Mouse (Mus musculus) midbrain, embryonic 15.5 days (tissue): ENCODE measurements around the gene Sh3bgr. TPM values are rescaled to one million over a fixed set of nuclear protein-coding genes. Genes with fewer than 3 reads are reported as not detected.

ENCODE experiments used
- ATAC-seq: fragments of 200-750 bp; cut with Nextera tagmentation; replicated peaks from 2 replicates; pipeline ENCODE4 v1.8.0; 2017; ENCODE audit warnings: moderate TSS enrichment
- H3K27ac ChIP-seq: fragments of 300-500 bp; sonication (generic); 2 replicates; pipeline ENCODE4 v1.5.1; 2015; ENCODE audit warnings: mild to moderate bottlenecking, inconsistent platforms
- H3K27me3 ChIP-seq: fragments of 300-500 bp; sonication (generic); replicated peaks from 2 replicates; pipeline ENCODE4 v1.6.1; 2015; ENCODE audit warnings: inconsistent platforms
- H3K36me3 ChIP-seq: fragments of 300-500 bp; sonication (generic); replicated peaks from 2 replicates; pipeline ENCODE4 v1.6.1; 2015; ENCODE audit warnings: inconsistent platforms
- H3K4me1 ChIP-seq: fragments of 300-500 bp; sonication (generic); 2 replicates; pipeline ENCODE4 v1.6.1; 2015; ENCODE audit warnings: inconsistent platforms
- H3K4me2 ChIP-seq: fragments of 300-500 bp; sonication (generic); 2 replicates; pipeline ENCODE4 v1.6.1; 2015; ENCODE audit warnings: inconsistent platforms, mild to moderate bottlenecking, moderate library complexity
- H3K4me3 ChIP-seq: fragments of 300-500 bp; sonication (generic); 2 replicates; pipeline ENCODE4 v1.5.1; 2015; ENCODE audit warnings: mild to moderate bottlenecking, inconsistent platforms
- H3K9ac ChIP-seq: fragments of 300-500 bp; sonication (generic); 2 replicates; pipeline ENCODE4 v1.6.1; 2015; ENCODE audit warnings: mild to moderate bottlenecking, inconsistent platforms
- H3K9me3 ChIP-seq: fragments of 300-500 bp; sonication (generic); 2 replicates; pipeline ENCODE4 v1.6.1; 2016; ENCODE audit warnings: inconsistent platforms
- WGBS: fragments of 180-500 bp; shearing (Covaris S2); methylation state at CpG from one replicate; pipeline ENCODE4 v1.1.7; 2015; ENCODE audit warnings: mixed read lengths; 5-methylcytosine and 5-hydroxymethylcytosine counted together
- polyA plus RNA-seq: library from polyadenylated mRNA; unstranded; fragments of >200 nt; fragmentation: Nextera tagmentation; extraction: Ambion mirVana; gene quantifications from 2 replicates; pipeline ENCODE4 v1.2.1, GENCODE M21; 2015

Sh3bgr gene
- polyA plus RNA-seq, 1 experiment from 2014 or later, result 1.7 TPM

DNA sequence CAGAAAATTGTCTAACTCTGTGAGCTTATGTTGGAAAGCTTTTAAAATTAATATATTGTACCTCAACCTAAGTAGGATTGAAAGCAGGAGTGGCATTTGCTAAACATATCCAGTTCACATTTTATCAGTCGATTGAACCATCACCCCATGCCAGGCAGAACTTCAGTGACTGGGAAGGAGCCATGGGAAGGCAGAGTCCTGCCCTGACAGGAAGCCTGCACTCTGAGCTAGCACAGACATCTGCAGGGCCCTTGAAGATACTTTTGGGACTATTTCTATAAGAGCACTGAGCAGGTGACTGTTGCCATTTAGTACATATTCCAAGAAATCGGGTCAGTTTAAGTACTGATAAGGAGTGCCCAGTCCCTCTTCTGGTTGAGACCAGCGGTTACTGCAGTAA lies 21.7 kb downstream of the Sh3bgr start:
- Histone ChIP-seq H3K27ac (no peak overlapping the region), H3K4me2 (no peak overlapping the region), H3K4me1 (no peaks in the 10 kb centered on the region), H3K9ac (no peak overlapping the region), H3K27me3 (no peaks in the 10 kb centered on the region), H3K4me3 (no peak overlapping the region), H3K9me3 (no peaks in the 10 kb centered on the region), H3K36me3 (no peaks in the 10 kb centered on the region)
- no peak for ATAC-seq
- 84% methylated on average over 3 of the region's 3 CpGs for WGBS

DNA sequence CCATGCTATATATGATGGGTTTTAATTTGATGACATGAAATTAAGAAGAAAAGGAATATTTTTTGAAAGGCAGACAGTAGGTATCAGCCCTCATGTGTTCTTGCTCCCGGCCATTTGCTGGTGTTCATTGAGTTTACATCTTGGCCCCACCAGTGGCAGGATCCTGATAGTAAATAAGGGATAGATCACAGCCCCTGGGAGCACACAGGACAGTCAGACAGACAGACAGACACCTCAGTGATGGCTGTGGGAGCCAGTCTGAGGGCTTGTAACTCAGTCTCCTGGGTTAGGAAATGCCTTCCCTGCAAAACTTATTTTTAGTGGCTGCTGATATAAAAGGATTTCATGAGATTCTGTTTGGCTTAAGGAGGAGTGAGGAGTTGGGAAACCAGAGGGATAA lies 22.2 kb downstream of the Sh3bgr start:
- no peaks in the 10 kb centered on the region for H3K27me3 ChIP-seq
- no peak overlapping the region for H3K27ac ChIP-seq
- no peak overlapping the region for H3K9ac ChIP-seq
- H3K4me1 ChIP-seq, result no peaks in the 10 kb centered on the region
- no peaks in the 10 kb centered on the region for H3K9me3 ChIP-seq
- no peak overlapping the region for H3K4me3 ChIP-seq
- ATAC-seq, result no peak
- H3K4me2 ChIP-seq, result no peak overlapping the region
- 77% methylated on average over 1 of the region's 1 CpGs for WGBS
- no peaks in the 10 kb centered on the region for H3K36me3 ChIP-seq

DNA sequence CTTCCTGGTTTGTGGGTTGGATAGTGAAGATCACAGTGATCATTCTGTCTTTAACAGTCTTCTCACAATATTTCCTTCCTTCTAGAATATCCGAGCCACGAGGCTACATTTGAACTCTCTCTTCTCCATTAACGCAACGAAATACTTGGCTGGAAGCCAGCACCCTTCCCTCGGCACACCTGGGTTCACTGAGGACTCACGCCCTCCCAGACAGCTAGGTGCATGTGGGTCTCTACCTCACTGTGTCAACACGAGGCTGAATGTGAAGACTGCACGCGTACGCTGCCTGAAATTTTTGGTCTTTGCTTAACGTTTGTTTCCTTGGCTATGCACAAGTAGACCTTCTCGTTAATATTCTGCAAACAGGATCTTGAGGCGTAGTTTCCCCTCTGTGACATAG lies 28.2 kb downstream of the Sh3bgr start:
- H3K4me1 ChIP-seq, result no peaks in the 10 kb centered on the region
- no peak overlapping the region for H3K9ac ChIP-seq
- 85% methylated on average over 13 of the region's 13 CpGs for WGBS
- ATAC-seq, result no peak
- no peaks in the 10 kb centered on the region for H3K9me3 ChIP-seq
- no peak overlapping the region for H3K27ac ChIP-seq
- H3K27me3 ChIP-seq, result no peaks in the 10 kb centered on the region
- H3K4me2 ChIP-seq, result no peak overlapping the region
- no peak overlapping the region for H3K4me3 ChIP-seq
- no peaks in the 10 kb centered on the region for H3K36me3 ChIP-seq

DNA sequence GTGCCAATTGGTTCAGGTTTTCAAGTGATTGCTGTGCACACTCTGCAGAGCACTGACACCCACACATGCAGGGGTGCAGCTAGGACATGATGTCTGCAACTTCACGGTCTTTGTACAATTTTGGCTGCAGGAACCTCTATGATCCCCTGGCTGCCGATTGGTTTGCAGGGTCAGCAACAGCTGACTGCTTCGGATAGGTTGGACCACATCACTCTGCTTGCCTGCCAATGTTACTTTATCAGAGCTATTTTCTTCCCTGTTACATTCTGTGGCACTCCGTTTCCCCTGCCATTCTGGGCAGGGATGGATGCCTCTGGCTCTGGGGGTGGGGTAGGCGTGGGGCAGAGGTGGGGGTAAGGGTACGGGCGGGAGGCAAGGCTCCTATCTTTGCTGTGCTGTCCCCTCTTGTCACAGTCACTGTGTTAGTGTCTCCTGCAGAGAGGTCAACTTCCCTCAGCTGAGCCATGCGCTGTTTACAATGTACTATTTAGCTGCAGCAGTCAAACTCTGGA lies 28.9 kb downstream of the Sh3bgr start:
- Histone ChIP-seq H3K9ac (no peak overlapping the region), H3K27me3 (no peaks in the 10 kb centered on the region), H3K9me3 (no peaks in the 10 kb centered on the region), H3K4me1 (no peaks in the 10 kb centered on the region), H3K36me3 (no peaks in the 10 kb centered on the region), H3K4me3 (no peak overlapping the region), H3K27ac (no peak overlapping the region), H3K4me2 (no peak overlapping the region)
- ATAC-seq, result no peak
- WGBS, result 54% methylated on average over 8 of the region's 8 CpGs

DNA sequence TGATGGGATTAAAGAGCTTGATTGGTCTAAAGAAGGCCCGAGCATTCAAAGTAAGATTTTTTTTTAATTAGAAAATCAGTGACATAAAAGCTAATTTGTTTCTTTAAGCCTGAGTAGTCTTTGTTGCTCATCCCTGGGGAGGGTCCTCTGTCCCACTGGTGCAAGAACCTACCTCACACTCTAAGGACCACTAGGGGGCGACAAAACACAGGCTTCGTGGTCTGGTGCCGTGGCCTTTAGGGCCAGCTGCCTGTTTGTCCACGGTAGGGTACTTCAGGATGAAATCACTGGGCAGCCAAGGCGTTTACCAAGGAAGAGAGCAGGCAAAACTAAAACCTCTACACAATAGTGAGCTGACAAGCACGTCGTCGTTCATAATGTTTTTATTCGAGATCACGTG lies 30.2 kb downstream of the Sh3bgr start:
- 27% methylated on average over 11 of the region's 11 CpGs for WGBS
- no peak overlapping the region for H3K9ac ChIP-seq
- ATAC-seq, result peak; percentile 67; the same call in 1 of the 2 replicates

DNA sequence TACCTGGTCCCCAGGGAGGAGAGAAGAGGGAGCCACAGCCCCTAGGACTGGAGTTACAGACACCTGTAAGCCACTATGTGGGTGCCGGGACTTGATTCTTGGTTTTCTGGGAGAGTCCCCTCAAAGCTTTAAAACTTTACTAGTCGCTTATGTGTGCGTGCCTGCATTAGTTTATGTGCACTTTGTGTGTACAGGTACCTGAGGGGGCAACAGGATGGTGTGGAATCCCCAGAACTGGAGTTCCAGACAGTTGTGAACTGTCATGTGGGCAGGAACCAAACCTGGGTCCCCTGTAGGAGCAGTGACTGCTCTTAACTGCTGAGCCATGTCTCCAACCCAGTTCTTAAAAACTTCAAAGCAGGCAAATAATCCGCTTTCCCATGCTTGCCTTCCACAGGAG lies 31.0 kb downstream of the Sh3bgr start:
- no peak for ATAC-seq
- WGBS, result 90% methylated on average over 4 of the region's 4 CpGs
- Histone ChIP-seq H3K36me3 (no peaks in the 10 kb centered on the region), H3K4me1 (peaks cover 10% of the 10 kb centered on the region; the same call in 1 of the 2 replicates), H3K27me3 (no peaks in the 10 kb centered on the region), H3K9ac (no peak overlapping the region), H3K4me3 (no peak overlapping the region), H3K27ac (no peak overlapping the region), H3K4me2 (no peak overlapping the region), H3K9me3 (no peaks in the 10 kb centered on the region)

More for the DNA sequence above, 30.2 kb downstream of the Sh3bgr start:
- Histone ChIP-seq H3K27ac (no peak overlapping the region), H3K4me2 (no peak overlapping the region), H3K9me3 (no peaks in the 10 kb centered on the region), H3K27me3 (no peaks in the 10 kb centered on the region), H3K36me3 (no peaks in the 10 kb centered on the region), H3K4me3 (no peak overlapping the region), H3K4me1 (peaks cover 4% of the 10 kb centered on the region; the same call in 1 of the 2 replicates)

DNA sequence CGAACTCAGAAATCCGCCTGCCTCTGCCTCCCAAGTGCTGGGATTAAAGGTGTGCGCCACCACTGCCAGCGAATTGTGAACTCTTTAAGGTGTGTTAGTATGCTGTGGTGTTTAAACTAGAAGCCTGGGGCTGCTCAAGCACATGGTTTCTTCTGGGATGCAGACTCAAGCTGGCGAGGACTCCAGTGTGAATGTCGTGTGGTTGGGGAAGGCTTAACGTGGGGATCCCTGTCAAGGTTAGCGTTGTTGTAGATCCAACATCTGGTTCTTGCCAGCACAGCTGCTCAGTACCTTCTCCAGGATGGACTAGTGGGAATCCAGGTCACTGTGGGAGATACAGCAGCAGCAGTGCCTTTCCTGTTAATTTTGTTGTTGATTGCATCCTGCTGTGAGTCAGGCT lies 31.7 kb downstream of the Sh3bgr start:
- 90% methylated on average over 8 of the region's 8 CpGs for WGBS
- no peak overlapping the region for H3K9ac ChIP-seq
- no peak for ATAC-seq
- H3K4me1 ChIP-seq, result peaks cover 10% of the 10 kb centered on the region; the same call in 1 of the 2 replicates
- H3K9me3 ChIP-seq, result no peaks in the 10 kb centered on the region
- H3K4me3 ChIP-seq, result no peak overlapping the region
- H3K27ac ChIP-seq, result no peak overlapping the region
- no peak overlapping the region for H3K4me2 ChIP-seq
- H3K36me3 ChIP-seq, result no peaks in the 10 kb centered on the region
- no peaks in the 10 kb centered on the region for H3K27me3 ChIP-seq

DNA sequence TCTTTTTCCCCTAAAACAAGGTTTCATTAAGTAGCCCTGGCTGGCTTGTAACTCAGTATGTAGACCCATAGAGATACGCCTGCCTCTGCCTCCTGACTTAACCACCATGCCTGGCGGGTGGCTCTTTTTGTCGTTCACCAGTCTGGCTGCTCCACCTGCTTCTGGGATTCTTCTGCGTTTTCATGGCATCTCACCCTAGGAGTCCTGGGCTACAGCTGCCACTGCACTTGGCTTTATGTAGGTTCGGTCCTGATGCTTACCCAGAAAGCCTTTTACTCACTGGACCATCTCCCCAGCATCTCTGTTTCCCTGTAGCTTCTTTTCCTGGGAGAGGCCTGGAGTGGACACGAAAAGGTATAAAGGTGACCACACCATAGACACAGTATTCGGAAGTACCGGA lies 33.7 kb downstream of the Sh3bgr start:
- 88% methylated on average over 8 of the region's 8 CpGs for WGBS
- no peak overlapping the region for H3K9ac ChIP-seq

DNA sequence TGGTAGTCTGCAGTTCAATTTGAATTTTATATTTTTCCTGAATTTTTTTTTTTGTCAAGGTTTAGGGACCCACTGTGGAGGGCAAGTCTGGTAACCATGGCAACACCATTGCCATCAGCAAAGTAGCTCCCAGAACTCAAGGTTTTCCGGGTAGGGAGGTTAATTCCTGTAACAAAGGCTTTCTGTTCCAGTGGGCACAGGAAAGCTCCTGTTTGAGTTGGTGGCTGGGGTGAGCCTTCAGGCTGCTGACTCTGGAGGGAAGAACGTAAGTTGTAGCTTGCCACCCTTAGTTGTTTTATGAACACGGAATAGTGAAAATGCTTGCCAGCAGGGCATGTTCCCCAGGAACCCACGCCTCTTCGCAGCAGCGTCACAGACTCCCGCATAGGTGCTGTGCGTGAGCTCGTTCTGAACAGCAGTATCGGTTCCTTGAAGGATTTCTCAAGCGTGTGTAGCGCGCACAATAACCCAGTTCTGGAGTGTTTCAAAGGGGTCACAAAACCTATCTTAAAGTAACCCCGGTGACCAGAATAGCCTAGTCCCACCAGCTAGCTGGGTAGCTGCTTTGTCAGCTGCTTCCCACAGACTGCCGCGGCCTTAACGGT lies 35.2 kb downstream of the Sh3bgr start, which contains the start of gene B3galt5:
Gene B3galt5, plus strand, starts transcription at position 436 of the 605 bp plus-strand sequence.
- H3K36me3 ChIP-seq, result no peaks in the 10 kb centered on the region
- no peaks in the 10 kb centered on the region for H3K9me3 ChIP-seq
- peak within 1 kb of the TSS; percentile 22; the same call in 1 of the 2 replicates for H3K4me2 ChIP-seq
- H3K27me3 ChIP-seq, result no peaks in the 10 kb centered on the region
- peak within 1 kb of the TSS; percentile 5; the same call in 1 of the 2 replicates for H3K9ac ChIP-seq
- peaks cover 10% of the 10 kb centered on the region; the same call in 1 of the 2 replicates for H3K4me1 ChIP-seq
- WGBS, result 54% methylated on average over 17 of the region's 17 CpGs
- peak within 1 kb of the TSS; percentile 69 for H3K27ac ChIP-seq
- ATAC-seq, result peak; percentile 58
- H3K4me3 ChIP-seq, result no peak within 1 kb of the TSS

More for the DNA sequence above, 33.7 kb downstream of the Sh3bgr start:
- no peak overlapping the region for H3K4me2 ChIP-seq
- no peak overlapping the region for H3K27ac ChIP-seq
- no peaks in the 10 kb centered on the region for H3K36me3 ChIP-seq
- H3K4me1 ChIP-seq, result peaks cover 10% of the 10 kb centered on the region; the same call in 1 of the 2 replicates
- no peak overlapping the region for H3K4me3 ChIP-seq
- H3K9me3 ChIP-seq, result no peaks in the 10 kb centered on the region
- H3K27me3 ChIP-seq, result no peaks in the 10 kb centered on the region
- no peak for ATAC-seq

DNA sequence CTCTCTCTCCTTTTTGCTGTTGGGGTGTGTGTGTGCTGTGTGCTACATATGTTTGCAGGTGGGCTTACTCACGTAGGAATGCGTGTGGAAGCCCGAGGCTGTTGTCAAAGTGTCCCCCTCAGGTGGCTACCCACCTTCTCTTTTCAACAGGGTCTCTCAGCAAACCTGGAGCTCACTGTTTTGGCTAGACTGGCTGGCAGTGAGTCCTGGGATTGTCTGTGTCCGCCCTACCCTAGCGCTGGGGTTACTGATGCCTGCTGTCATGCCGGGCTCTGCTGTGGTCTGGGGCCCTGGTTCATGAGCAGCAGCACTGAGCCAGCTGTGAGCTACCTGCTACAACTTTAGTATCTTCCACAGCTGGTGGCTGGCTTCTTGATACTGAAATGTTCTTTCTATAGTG lies 44.2 kb downstream of the Sh3bgr start:
- 87% methylated on average over 6 of the region's 6 CpGs for WGBS
- H3K4me2 ChIP-seq, result no peak overlapping the region
- no peak for ATAC-seq

DNA sequence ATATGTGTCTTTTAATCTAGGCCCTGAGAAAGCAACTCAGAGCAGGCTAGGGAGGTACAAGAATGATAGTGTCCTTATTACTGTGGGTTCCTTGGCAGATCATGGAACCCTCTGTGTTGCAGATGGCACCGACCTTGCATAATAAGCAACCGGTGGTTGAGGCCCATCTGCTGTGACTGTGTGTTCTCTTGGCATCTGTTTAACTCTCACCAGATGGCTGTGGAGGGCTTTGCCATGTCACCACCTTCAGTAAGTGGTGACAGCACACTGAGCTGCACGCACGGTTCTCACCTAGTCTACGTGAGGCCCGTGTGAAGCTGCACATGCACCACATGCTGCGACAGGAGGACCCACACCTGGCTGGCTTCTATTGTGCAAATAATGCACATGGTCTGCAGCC lies 49.4 kb downstream of the Sh3bgr start:
- Histone ChIP-seq H3K9me3 (no peaks in the 10 kb centered on the region), H3K27ac (no peak overlapping the region), H3K4me2 (no peak overlapping the region), H3K27me3 (no peaks in the 10 kb centered on the region), H3K36me3 (no peaks in the 10 kb centered on the region), H3K4me3 (no peak overlapping the region), H3K9ac (no peak overlapping the region), H3K4me1 (no peaks in the 10 kb centered on the region)
- ATAC-seq, result no peak
- WGBS, result 85% methylated on average over 7 of the region's 7 CpGs

More for the DNA sequence above, 44.2 kb downstream of the Sh3bgr start:
- Histone ChIP-seq H3K27ac (no peak overlapping the region), H3K4me1 (peaks cover 2% of the 10 kb centered on the region; the same call in 1 of the 2 replicates), H3K27me3 (no peaks in the 10 kb centered on the region), H3K4me3 (no peak overlapping the region), H3K9ac (no peak overlapping the region), H3K36me3 (no peaks in the 10 kb centered on the region), H3K9me3 (no peaks in the 10 kb centered on the region)

DNA sequence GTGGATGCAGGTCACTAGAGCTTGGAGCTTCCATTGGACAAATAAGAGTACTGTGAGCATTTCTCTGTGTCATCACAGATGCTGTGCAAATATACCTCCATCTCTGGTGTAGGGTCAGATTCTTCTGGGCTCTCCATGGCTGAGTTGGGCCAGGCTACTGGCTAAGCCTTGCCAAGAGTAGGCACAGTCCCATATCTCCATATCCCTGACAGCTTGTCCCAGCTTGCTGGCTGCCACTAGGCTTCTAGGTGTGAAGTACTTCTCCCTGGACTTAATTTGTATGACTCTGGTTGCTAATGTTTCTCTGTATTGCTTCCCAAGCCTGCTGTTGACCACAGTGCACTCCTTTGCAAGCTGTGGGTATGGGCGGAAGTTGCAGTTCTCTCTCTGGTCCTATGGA lies 51.9 kb downstream of the Sh3bgr start:
- WGBS, result 94% methylated on average over 1 of the region's 1 CpGs
- H3K4me1 ChIP-seq, result no peaks in the 10 kb centered on the region
- no peaks in the 10 kb centered on the region for H3K9me3 ChIP-seq
- no peaks in the 10 kb centered on the region for H3K36me3 ChIP-seq
- no peaks in the 10 kb centered on the region for H3K27me3 ChIP-seq
- H3K9ac ChIP-seq, result no peak overlapping the region
- no peak for ATAC-seq
- H3K4me2 ChIP-seq, result no peak overlapping the region
- H3K27ac ChIP-seq, result no peak overlapping the region
- H3K4me3 ChIP-seq, result no peak overlapping the region

DNA sequence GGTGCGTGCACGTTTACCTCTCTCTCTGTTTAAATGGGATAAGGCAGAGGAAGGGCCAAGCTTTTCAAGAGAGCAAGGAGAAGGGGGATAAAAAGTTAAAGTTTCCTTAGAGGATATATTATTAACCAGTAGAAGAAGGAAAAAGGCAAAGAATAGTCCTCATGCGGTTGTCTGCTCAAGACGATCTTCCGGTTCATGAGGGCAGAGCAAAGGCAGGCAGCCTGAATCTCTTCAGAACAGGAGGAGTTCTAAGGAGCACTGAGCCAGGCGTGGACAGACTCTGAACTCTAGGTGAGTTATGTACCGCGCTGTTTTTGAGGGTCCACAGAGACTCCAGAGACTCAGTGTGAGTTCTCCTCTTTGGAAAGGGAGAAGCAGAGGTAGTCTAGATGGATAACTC lies 58.2 kb downstream of the Sh3bgr start:
- H3K9ac ChIP-seq, result no peak overlapping the region
- no peaks in the 10 kb centered on the region for H3K4me1 ChIP-seq
- H3K4me3 ChIP-seq, result no peak overlapping the region
- no peak overlapping the region for H3K27ac ChIP-seq
- H3K4me2 ChIP-seq, result no peak overlapping the region
- no peaks in the 10 kb centered on the region for H3K9me3 ChIP-seq
- H3K36me3 ChIP-seq, result no peaks in the 10 kb centered on the region
- 87% methylated on average over 8 of the region's 8 CpGs for WGBS
- H3K27me3 ChIP-seq, result no peaks in the 10 kb centered on the region
- no peak for ATAC-seq
